Mouse (Mus musculus) heart, embryonic 15.5 days (tissue): ENCODE measurements at regions not wholly inside any gene's neighbourhood (a gene's known extent, or its start where the extent isn't known, plus 50 kb on each side); places are given as distances from the start of the nearest gene placed in this dataset.

ENCODE experiments used
- ATAC-seq: fragments of 200-750 bp; cut with Nextera tagmentation; replicated peaks from 2 replicates; pipeline ENCODE4 v1.8.0; 2017; ENCODE audit warnings: low read depth, moderate TSS enrichment; ENCODE audit not compliant: insufficient number of reproducible peaks, insufficient read depth, low FRiP score
- H3K27ac ChIP-seq: fragments of 300-500 bp; sonication (generic); 2 replicates; pipeline ENCODE4 v1.5.1; 2015; ENCODE audit warnings: mild to moderate bottlenecking, inconsistent platforms
- H3K27me3 ChIP-seq: fragments of 300-500 bp; sonication (generic); 2 replicates; pipeline ENCODE4 v1.6.1; 2015; ENCODE audit warnings: inconsistent platforms
- H3K36me3 ChIP-seq: fragments of 300-500 bp; sonication (generic); 2 replicates; pipeline ENCODE4 v1.6.1; 2015; ENCODE audit warnings: mild to moderate bottlenecking, inconsistent platforms
- H3K4me1 ChIP-seq: fragments of 300-500 bp; sonication (generic); replicated peaks from 2 replicates; pipeline ENCODE4 v1.6.1; 2015; ENCODE audit warnings: inconsistent platforms
- H3K4me2 ChIP-seq: fragments of 300-500 bp; sonication (generic); 2 replicates; pipeline ENCODE4 v1.6.1; 2015; ENCODE audit warnings: inconsistent platforms, mild to moderate bottlenecking, moderate library complexity
- H3K4me3 ChIP-seq: fragments of 300-500 bp; sonication (generic); 2 replicates; pipeline ENCODE4 v1.5.1; 2015; ENCODE audit warnings: mild to moderate bottlenecking, inconsistent platforms
- H3K9ac ChIP-seq: fragments of 300-500 bp; sonication (generic); 2 replicates; pipeline ENCODE4 v1.6.1; 2015; ENCODE audit warnings: mild to moderate bottlenecking, inconsistent platforms
- H3K9me3 ChIP-seq: fragments of 300-500 bp; sonication (generic); replicated peaks from 2 replicates; pipeline ENCODE4 v1.6.1; 2016; ENCODE audit warnings: inconsistent platforms
- WGBS: fragments of 180-500 bp; shearing (Covaris S2); methylation state at CpG from one replicate; pipeline ENCODE4 v1.1.7; 2015; ENCODE audit warnings: mixed read lengths; 5-methylcytosine and 5-hydroxymethylcytosine counted together

DNA sequence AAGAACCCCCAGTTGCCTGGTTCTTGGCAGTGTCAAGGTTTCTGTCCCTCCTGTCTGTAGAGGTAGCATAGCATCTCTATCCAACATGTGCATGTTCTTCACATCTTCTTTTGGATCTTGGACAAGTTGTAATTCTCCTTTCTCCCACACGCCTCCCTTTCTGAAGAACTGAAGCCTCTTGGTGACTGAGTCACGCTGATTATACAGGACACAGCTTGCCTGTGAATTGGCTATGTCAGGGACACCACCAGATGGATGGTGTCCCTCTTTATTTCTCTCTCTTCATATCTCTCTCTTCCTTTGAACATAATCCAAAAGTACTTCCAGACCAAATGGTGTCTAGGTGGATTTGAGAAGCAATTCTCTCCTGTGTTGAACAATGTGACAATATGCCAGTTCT, 105.9 kb upstream of the Arhgap24 start:
- Histone ChIP-seq H3K36me3 (no peaks in the 10 kb centered on the region), H3K4me2 (no peak overlapping the region), H3K4me1 (no peaks in the 10 kb centered on the region), H3K9me3 (no peaks in the 10 kb centered on the region), H3K27me3 (no peaks in the 10 kb centered on the region), H3K9ac (no peak overlapping the region), H3K27ac (no peak overlapping the region), H3K4me3 (no peak overlapping the region)
- ATAC-seq: no peak
- WGBS: 75% methylated on average over 2 of the region's 2 CpGs

DNA sequence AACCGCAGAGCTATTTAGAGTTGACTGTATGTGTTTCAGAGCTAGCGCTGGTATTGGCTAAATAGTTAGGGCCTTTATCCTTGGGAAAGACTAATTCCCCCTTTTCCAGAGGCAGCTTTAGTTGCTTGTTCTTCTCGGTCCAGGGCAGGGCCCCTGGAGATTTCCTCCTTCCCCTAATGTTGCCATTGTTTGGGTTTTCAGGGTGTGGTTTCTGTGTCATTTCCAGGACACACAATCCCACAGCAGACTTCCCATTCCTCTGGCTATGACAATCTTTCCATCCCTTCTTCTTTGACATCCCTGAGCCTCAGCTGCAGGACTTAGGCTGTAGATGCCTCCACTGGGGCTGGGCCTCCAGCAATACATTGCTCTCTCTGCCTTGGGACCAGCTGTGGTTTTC, 87.2 kb upstream of the Arhgap24 start:
- no peak overlapping the region for H3K4me2 ChIP-seq
- no peaks in the 10 kb centered on the region for H3K36me3 ChIP-seq
- no peak for ATAC-seq
- H3K27ac ChIP-seq: no peak overlapping the region
- H3K9me3 ChIP-seq: no peaks in the 10 kb centered on the region
- no peaks in the 10 kb centered on the region for H3K27me3 ChIP-seq
- no peak overlapping the region for H3K9ac ChIP-seq
- 74% methylated on average over 3 of the region's 3 CpGs for WGBS
- H3K4me1 ChIP-seq: no peaks in the 10 kb centered on the region
- H3K4me3 ChIP-seq: no peak overlapping the region

GRCm38 (mm10) chr5:102395608-102396146, 85.5 kb upstream of the Arhgap24 start:
- Histone ChIP-seq H3K4me3 (no peak overlapping the region), H3K9ac (no peak overlapping the region), H3K36me3 (no peaks in the 10 kb centered on the region), H3K4me1 (no peaks in the 10 kb centered on the region), H3K4me2 (no peak overlapping the region), H3K27ac (no peak overlapping the region), H3K9me3 (no peaks in the 10 kb centered on the region), H3K27me3 (no peaks in the 10 kb centered on the region)
- ATAC-seq: no peak
- 57% methylated on average over 11 of the region's 11 CpGs for WGBS

DNA sequence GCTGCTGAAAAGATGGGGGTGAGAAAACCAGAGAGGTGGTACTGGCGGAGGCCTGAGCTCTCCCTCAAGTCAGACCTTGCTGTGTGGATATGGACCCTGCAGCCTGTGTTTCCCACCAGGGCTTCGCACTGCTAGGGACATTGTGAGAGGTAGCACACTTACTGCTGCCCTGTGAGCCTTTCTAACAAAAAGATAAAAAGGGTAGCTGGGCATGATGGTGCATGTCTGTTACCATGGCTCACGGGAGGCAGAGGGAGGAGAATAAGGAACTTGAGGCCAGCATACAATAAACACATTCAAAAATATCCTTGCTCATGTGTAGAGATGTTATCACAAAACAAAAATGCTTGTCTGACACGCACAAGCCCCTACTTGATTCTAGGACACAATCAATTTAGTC, 82.2 kb upstream of the Arhgap24 start:
- Histone ChIP-seq H3K9me3 (no peaks in the 10 kb centered on the region), H3K9ac (no peak overlapping the region), H3K27ac (no peak overlapping the region), H3K4me3 (no peak overlapping the region), H3K27me3 (no peaks in the 10 kb centered on the region), H3K4me1 (no peaks in the 10 kb centered on the region), H3K36me3 (no peaks in the 10 kb centered on the region), H3K4me2 (no peak overlapping the region)
- WGBS: 74% methylated on average over 4 of the region's 4 CpGs
- no peak for ATAC-seq

DNA sequence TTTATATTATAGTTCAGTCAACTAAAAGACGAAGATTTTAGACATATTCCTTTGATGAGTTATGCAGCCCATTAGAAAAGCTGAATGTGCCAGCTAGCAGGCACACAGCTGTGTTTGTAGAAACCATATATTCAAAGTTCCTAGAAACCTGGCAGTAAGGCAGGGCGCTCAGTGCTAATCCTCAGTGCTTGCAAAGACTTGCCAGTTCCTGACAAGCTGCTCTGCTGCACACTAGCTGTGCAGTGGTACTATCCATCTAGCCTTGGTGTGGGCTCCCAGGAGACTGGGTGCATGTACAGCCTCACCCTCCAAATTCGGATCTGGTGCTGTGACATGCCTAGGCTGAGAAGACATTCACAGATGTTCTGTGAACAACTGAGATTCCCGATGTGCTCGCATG, 63.5 kb upstream of the Arhgap24 start:
- H3K27ac ChIP-seq: no peak overlapping the region
- H3K4me2 ChIP-seq: no peak overlapping the region
- H3K4me1 ChIP-seq: no peaks in the 10 kb centered on the region
- WGBS: 62% methylated on average over 5 of the region's 5 CpGs
- H3K36me3 ChIP-seq: no peaks in the 10 kb centered on the region
- no peak for ATAC-seq
- no peak overlapping the region for H3K9ac ChIP-seq
- H3K27me3 ChIP-seq: no peaks in the 10 kb centered on the region
- H3K9me3 ChIP-seq: no peaks in the 10 kb centered on the region
- no peak overlapping the region for H3K4me3 ChIP-seq

DNA sequence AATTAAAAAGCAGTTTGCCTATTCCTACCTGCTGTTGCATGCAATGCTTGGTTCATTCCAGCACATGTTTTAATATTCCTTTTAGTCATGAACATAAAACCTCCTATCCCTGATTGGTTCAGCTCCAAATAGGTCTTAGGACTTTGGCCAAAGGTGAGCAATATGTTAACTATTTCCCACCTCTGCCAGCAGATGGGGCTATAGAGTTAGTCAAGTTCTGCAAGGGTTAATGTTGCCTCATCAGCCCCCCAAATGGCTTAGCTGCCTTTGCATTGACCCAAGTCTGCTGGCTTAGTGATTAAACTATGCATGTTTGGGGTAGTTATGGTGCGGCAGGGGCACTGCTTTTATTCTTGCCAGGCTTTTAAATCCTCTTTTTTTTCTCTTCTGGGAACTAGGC, 62.1 kb upstream of the Arhgap24 start:
- Histone ChIP-seq H3K4me1 (no peaks in the 10 kb centered on the region), H3K9ac (no peak overlapping the region), H3K9me3 (no peaks in the 10 kb centered on the region), H3K4me2 (no peak overlapping the region), H3K36me3 (no peaks in the 10 kb centered on the region), H3K4me3 (no peak overlapping the region), H3K27ac (no peak overlapping the region), H3K27me3 (no peaks in the 10 kb centered on the region)
- 34% methylated on average over 1 of the region's 1 CpGs for WGBS
- ATAC-seq: no peak

GRCm38 (mm10) chr5:102424636-102425242, 56.5 kb upstream of the Arhgap24 start:
- no peak overlapping the region for H3K4me2 ChIP-seq
- H3K9me3 ChIP-seq: no peaks in the 10 kb centered on the region
- no peak overlapping the region for H3K9ac ChIP-seq
- H3K4me1 ChIP-seq: no peaks in the 10 kb centered on the region
- WGBS: 80% methylated on average over 16 of the region's 16 CpGs
- ATAC-seq: no peak
- no peak overlapping the region for H3K27ac ChIP-seq
- no peak overlapping the region for H3K4me3 ChIP-seq
- H3K36me3 ChIP-seq: no peaks in the 10 kb centered on the region
- H3K27me3 ChIP-seq: no peaks in the 10 kb centered on the region

DNA sequence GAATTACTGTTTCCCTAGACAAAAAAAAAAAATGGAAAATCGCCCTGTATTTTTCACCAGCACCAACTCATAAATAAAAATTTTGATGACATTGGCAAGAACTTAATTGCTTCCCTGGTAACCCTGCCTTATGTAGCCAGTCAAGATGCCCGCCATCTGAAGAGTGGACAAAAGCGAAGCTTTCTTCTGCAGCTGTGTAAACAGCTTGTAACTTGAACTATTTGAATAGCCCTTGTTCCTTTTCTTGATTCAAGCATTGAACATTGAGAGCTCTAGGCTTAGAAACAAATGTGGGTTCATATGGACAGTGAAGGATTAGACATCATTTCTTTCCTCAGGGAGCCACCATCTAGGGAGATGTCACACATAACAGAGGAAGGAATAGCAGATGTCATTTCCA, 52.9 kb upstream of the Arhgap24 start:
- Histone ChIP-seq H3K4me2 (no peak overlapping the region), H3K9ac (no peak overlapping the region), H3K9me3 (no peaks in the 10 kb centered on the region), H3K36me3 (no peaks in the 10 kb centered on the region), H3K4me1 (no peaks in the 10 kb centered on the region), H3K27me3 (no peaks in the 10 kb centered on the region), H3K4me3 (no peak overlapping the region), H3K27ac (no peak overlapping the region)
- no peak for ATAC-seq
- 76% methylated on average over 3 of the region's 3 CpGs for WGBS
